Mouse (Mus musculus) heart, embryonic 16.5 days (tissue): ENCODE results near the gene Cyp4a12b. TPM values are rescaled to one million over a fixed set of nuclear protein-coding genes. Genes with fewer than 3 reads are reported as not detected.
"Not testable (repeated sequence)": the region's sequence is repeated elsewhere in the genome, so short reads cannot be mapped to it uniquely, and the experiment has no call there.

Experiments
- ATAC-seq: fragments of 200-750 bp; cut with Nextera tagmentation; replicated peaks from 2 replicates; pipeline ENCODE4 v1.8.0; 2017; ENCODE audit warnings: moderate number of reproducible peaks; ENCODE audit not compliant: insufficient read depth, low FRiP score; ENCODE audit errors: extremely low read depth
- H3K27ac ChIP-seq: fragments of 300-500 bp; sonication (generic); 2 replicates; pipeline ENCODE4 v1.5.1; 2014; ENCODE audit warnings: mild to moderate bottlenecking, low read length, control low read depth, moderate library complexity
- H3K27me3 ChIP-seq: fragments of 300-500 bp; sonication (generic); 2 replicates; pipeline ENCODE4 v1.6.1; 2014; ENCODE audit warnings: low read length, mixed read lengths; ENCODE audit not compliant: control insufficient read depth, insufficient read depth
- H3K36me3 ChIP-seq: fragments of 300-500 bp; sonication (generic); 2 replicates; pipeline ENCODE4 v1.6.1; 2014; ENCODE audit not compliant: control insufficient read depth, insufficient read depth
- H3K4me1 ChIP-seq: fragments of 300-500 bp; sonication (generic); 2 replicates; pipeline ENCODE4 v1.6.1; 2014; ENCODE audit warnings: low read length, mixed read lengths; ENCODE audit not compliant: control insufficient read depth, insufficient read depth
- H3K4me2 ChIP-seq: fragments of 300-500 bp; sonication (generic); 2 replicates; pipeline ENCODE4 v1.6.1; 2014; ENCODE audit warnings: low read depth, mild to moderate bottlenecking, control low read depth, low read length
- H3K4me3 ChIP-seq: fragments of 300-500 bp; sonication (generic); 2 replicates; pipeline ENCODE4 v1.5.1; 2014; ENCODE audit warnings: mild to moderate bottlenecking, control low read depth, low read length
- H3K9ac ChIP-seq: fragments of 300-500 bp; sonication (generic); 2 replicates; pipeline ENCODE4 v1.6.1; 2014; ENCODE audit warnings: low read length, control low read depth
- H3K9me3 ChIP-seq: fragments of 300-500 bp; sonication (generic); replicated peaks from 2 replicates; pipeline ENCODE4 v1.6.1; 2016; ENCODE audit warnings: low read length; ENCODE audit not compliant: control insufficient read depth
- WGBS: fragments of 180-500 bp; shearing (Covaris S2); extraction: QIAGEN DNeasy Blood & Tissue Kit; methylation state at CpG from one replicate; pipeline ENCODE4 v1.1.7; 2014; 5-methylcytosine and 5-hydroxymethylcytosine counted together
- polyA plus RNA-seq: library from polyadenylated mRNA; unstranded; fragments of >200 nt; fragmentation: Nextera tagmentation; extraction: Ambion mirVana; gene quantifications from 2 replicates; pipeline ENCODE4 v1.2.1, GENCODE M21; 2015

The Cyp4a12b gene
- polyA plus RNA-seq = not detected in 2 replicates

DNA sequence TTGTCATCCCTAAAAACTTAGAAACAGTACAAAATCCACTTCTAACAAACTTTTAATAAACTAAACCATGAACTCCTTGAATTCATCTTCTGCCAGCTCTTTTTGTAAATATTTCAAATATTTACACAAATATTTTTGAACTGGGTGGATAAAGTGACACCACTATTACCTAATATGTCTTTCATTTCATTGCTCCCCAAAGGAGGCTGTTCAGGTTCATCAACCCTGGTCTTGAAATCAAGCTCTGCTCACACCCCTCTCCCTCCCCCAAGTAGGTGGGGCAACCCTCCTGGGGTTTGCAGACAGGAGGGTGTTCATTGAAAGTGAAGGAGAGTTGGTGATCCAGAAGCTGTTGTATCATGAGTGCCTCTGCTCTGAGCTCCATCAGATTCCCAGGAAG, at the start of gene Cyp4a12b:
Gene Cyp4a12b (plus strand): TSS at position 301 of the 400 bp plus-strand sequence.
- not testable (repeated sequence) for H3K27ac ChIP-seq, H3K9ac ChIP-seq, H3K4me3 ChIP-seq, H3K9me3 ChIP-seq, H3K36me3 ChIP-seq, H3K4me1 ChIP-seq, H3K27me3 ChIP-seq, ATAC-seq, H3K4me2 ChIP-seq

DNA sequence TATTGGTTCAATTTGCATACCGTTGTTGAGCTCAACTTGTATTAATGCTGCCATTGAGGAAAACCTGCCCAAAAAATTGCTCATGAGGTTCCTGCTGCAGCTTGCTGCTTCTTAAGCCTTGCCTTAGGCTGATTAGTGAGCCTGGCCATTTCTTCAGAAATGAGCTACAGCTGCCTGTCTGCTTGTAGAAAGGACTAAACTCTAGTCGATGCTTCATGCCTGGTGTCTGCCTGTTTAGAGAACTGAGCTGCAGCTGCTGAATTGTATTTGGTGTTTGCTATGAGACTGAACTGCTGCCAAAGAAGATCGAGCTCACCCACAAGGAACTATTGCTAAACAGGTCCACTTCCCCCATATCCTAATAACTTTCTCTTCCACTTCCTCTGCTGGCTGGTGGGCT, 45.8 kb upstream of the Cyp4a12b start:
- H3K27me3 ChIP-seq, H3K4me3 ChIP-seq, H3K9ac ChIP-seq, ATAC-seq, H3K4me2 ChIP-seq, H3K9me3 ChIP-seq, H3K4me1 ChIP-seq, H3K27ac ChIP-seq, H3K36me3 ChIP-seq: not testable (repeated sequence)
- 74% methylated on average over 3 of the region's 3 CpGs for WGBS

DNA sequence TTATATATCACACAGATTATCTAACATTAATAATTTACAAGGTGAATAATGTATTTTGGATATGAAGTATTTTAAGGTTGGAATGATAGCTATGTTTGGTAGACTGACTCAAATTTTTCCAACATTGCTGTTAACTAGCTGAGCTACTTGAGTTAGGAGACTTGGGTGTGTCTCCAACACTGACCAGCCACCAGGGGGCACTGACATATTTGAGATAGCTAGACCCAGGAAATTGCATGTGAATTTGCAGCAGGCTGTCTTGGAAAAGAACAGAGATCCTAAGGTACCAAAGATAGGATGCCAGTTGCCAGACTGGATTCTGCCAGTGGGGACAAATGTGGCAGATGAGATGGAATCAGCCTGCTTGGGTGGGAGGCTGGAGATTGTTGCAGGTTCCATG, 43.4 kb upstream of the Cyp4a12b start:
- H3K9ac ChIP-seq, H3K4me2 ChIP-seq, H3K27ac ChIP-seq, H3K36me3 ChIP-seq, H3K27me3 ChIP-seq, H3K4me3 ChIP-seq, H3K9me3 ChIP-seq, ATAC-seq, H3K4me1 ChIP-seq: not testable (repeated sequence)

DNA sequence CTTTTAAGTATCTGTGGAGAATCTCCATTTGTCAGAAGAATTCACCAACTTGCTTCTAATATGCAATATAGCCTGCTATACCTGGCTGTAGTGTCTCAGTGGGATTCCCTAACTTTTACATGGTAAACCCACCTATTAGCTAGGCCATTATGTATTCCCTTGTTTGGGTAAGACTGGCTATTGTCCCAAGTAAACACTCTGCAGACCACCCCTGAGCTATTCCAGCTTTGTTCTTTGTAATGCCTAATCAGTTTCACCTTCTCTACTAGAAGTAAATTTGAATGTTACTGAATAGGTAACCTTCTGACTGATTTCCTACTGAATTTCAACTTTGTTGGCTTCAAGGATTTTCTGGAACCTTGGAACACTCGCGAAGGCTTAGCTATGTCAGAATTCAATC, 15.2 kb upstream of the Cyp4a12b start:
- H3K4me3 ChIP-seq, H3K4me2 ChIP-seq, H3K36me3 ChIP-seq, H3K27me3 ChIP-seq, H3K9me3 ChIP-seq, ATAC-seq, H3K4me1 ChIP-seq, H3K27ac ChIP-seq, H3K9ac ChIP-seq: not testable (repeated sequence)
- 73% methylated on average over 2 of the region's 2 CpGs for WGBS

DNA sequence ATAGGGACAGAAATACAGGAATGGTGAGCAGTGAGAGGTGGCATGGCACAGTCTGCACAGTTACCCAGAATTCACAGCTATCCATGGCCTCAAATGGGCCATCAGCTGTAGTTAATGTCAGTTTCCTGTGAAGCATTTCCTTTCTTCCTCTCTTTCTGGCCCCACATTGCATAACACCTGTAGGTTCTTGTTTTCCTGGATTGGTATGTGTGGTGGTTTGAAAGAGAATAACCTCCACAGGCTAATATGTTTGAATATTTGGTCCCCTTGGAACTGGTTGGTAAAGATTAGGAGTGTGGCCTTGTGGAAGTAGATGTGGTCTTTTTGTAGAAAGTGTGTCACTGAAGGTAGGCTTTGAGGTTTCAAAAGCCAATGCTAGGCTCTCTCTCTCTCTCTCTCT, 14.5 kb upstream of the Cyp4a12b start:
- not testable (repeated sequence) for H3K4me3 ChIP-seq, ATAC-seq, H3K4me1 ChIP-seq, H3K27ac ChIP-seq, H3K9me3 ChIP-seq, H3K9ac ChIP-seq, H3K36me3 ChIP-seq, H3K4me2 ChIP-seq, H3K27me3 ChIP-seq

DNA sequence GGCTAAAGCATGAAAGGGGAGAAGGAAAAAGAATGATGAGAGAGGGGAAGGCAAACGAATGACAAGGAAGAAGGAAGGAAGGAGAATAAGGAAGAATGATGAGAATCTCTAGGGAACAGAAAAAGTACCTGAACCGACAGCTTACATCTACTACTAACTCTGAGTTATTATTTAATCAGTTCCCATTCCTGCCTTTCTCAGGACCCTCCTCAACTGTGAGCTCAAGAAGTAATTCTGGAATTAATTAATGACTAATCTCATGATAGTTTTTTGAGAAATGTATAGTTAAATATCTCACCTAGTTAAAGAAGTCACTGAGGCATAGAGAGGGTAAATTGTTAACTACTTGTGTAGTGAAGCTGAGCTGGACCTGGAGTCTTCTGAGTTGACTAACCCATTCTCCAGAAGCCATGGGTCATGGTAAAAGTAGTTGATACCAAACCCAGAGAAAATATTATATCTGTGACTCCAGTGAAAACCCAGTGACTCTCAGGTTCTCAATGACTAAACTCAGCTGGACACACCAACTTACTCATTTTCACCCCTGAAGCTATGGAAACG, 39.2 kb downstream of the Cyp4a12b start:
- H3K4me1 ChIP-seq = no peaks in the 10 kb centered on the region
- H3K27me3 ChIP-seq = no peaks in the 10 kb centered on the region
- no peak overlapping the region for H3K4me3 ChIP-seq
- no peak overlapping the region for H3K9ac ChIP-seq
- H3K36me3 ChIP-seq = no peaks in the 10 kb centered on the region
- H3K4me2 ChIP-seq = no peak overlapping the region
- no peak overlapping the region for H3K27ac ChIP-seq
- no peak for ATAC-seq
- no peaks in the 10 kb centered on the region for H3K9me3 ChIP-seq
- 54% methylated on average over 3 of the region's 3 CpGs for WGBS

DNA sequence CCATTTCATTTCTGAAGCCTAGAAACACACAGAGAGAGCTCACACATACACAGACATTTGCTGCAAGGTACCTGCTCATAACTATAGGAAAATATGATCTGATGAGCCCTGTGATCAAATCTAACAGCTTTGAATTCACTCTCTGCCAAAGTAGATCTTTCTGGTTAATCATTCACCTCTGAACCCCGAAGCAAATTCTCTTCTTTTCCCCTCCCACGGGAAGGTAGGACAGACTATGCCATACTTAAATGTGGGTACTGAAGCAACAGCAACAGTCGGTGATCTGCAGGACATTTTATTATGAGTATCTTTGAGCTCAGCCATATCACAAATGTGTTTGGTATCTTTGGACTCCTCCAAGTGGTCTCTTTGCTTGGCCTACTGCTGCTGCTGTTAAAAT, 40.9 kb downstream of the Cyp4a12b start, which contains the start of gene Cyp4a30b:
Gene Cyp4a30b (plus strand): TSS at position 301 of the 400 bp plus-strand sequence.
- no peaks in the 10 kb centered on the region for H3K4me1 ChIP-seq
- H3K9me3 ChIP-seq = 0 out of 2 replicates have a peak, but pooled peaks cover 2% of the 10 kb centered on the region
- ATAC-seq = no peak
- no peaks in the 10 kb centered on the region for H3K27me3 ChIP-seq
- no peak within 1 kb of the TSS for H3K27ac ChIP-seq
- no peak within 1 kb of the TSS for H3K4me2 ChIP-seq
- WGBS = 66% methylated on average over 3 of the region's 3 CpGs
- H3K4me3 ChIP-seq = no peak within 1 kb of the TSS
- no peaks in the 10 kb centered on the region for H3K36me3 ChIP-seq
- H3K9ac ChIP-seq = no peak within 1 kb of the TSS

DNA sequence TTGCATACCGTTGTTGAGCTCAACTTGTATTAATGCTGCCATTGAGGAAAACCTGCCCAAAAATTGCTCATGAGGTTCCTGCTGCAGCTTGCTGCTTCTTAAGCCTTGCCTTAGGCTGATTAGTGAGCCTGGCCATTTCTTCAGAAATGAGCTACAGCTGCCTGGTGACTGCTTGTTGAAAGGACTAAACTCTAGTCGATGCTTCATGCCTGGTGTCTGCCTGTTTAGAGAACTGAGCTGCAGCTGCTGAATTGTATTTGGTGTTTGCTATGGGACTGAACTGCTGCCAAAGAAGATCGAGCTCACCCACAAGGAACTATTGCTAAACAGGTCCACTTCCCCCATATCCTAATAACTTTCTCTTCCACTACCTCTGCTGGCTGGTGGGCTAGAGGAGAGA, 62.2 kb downstream of the Cyp4a12b start:
- not testable (repeated sequence) for H3K4me2 ChIP-seq, H3K36me3 ChIP-seq, H3K9ac ChIP-seq, H3K4me1 ChIP-seq, H3K27me3 ChIP-seq, H3K27ac ChIP-seq, H3K4me3 ChIP-seq, H3K9me3 ChIP-seq, ATAC-seq
- WGBS = 74% methylated on average over 3 of the region's 3 CpGs

DNA sequence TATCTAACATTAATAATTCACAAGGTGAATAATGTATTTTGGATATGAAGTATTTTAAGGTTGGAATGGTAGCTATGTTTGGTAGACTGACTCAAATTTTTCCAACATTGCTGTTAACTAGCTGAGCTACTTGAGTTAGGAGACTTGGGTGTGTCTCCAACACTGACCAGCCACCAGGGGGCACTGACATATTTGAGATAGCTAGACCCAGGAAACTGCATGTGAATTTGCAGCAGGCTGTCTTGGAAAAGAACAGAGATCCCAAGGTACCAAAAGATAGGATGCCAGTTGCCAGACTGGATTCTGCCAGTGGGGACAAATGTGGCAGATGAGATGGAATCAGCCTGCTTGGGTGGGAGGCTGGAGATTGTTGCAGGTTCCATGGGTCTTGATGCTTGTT, 64.6 kb downstream of the Cyp4a12b start:
- not testable (repeated sequence) for H3K27ac ChIP-seq, H3K27me3 ChIP-seq, H3K9me3 ChIP-seq, H3K4me2 ChIP-seq, H3K4me3 ChIP-seq, H3K4me1 ChIP-seq, H3K9ac ChIP-seq, ATAC-seq, H3K36me3 ChIP-seq
